Mouse (Mus musculus): ENCODE measurements around the gene Cit.

Gene Cit

DNA sequence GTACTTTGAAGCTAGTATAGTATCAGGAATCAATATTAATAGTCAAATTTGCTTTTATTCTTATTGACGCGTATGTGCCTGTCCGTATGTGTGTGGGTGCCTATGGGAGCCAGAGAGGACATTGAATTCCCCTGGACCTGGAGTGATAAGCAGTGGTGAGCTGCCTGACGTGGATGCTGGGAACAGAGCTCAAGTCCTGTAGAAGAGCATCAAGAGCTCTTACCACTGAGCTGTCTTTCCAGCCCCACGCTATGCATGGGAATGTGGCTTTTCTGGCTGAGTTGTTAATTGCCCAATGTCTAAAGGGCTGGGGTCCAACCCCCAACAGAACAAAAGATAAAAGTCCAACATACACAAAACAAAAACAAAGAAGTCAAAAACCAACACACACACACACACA, 131.4 kb downstream of the Cit start:
- no peak for DNase-seq

GRCm38 (mm10) chr5:115977266-115977665, 132.2 kb downstream of the Cit start:
- no peak for DNase-seq

GRCm38 (mm10) chr5:115977757-115978156, 132.7 kb downstream of the Cit start:
- DNase-seq: peak; percentile 97

DNA sequence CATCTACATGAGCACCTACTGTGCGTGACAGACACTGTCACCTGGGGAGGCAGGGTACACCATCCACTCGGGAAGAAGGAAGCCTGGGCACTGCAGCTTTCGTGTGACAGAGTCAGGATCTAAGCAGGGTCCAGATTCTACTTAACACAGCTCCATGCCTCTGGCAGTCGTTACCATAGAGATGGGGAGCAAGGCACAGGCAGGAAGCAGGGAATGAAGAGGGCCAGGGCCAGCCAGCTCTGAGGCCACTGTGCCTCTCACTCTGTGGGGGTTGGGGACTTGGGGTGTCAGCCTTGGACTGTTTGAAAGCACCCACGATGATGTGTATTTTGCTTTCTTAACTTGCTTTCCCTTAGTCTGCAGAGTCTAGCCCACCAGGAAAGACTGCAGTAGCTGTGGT, 133.2 kb downstream of the Cit start:
- DNase-seq: no peak

DNA sequence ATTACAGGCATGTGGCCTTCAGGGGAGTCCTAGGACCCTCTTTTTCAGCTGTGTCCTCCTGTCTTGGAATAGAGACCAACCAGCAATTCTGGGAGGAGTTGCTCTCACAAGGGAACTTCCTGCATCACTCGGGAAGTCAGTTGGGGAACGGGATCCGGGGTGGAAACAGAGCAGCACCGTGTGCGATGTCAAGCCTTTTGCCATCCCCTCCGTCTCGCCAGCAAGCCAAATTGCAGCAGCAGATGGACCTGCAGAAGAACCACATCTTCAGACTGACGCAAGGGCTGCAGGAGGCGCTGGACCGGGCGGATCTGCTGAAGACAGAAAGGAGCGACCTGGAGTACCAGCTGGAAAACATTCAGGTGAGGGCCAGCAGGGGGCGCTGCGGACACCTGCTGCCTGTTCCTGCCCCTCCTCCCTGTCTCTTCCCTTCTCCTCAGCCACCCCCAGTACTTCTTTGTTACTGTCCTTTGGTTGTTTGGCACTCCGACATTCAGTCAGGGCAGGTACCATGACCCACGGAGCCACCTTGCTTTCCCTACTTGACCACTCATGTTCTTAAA, 134.1 kb downstream of the Cit start:
- peak; percentile 93 for DNase-seq

- peak; percentile 95 for DNase-seq
Observed at GRCm38 (mm10) chr5:115980537-115980936, 135.5 kb downstream of the Cit start.

GRCm38 (mm10) chr5:115982671-115983373, 137.7 kb downstream of the Cit start:
- no peak for DNase-seq

- no peak for DNase-seq
Observed at GRCm38 (mm10) chr5:115984392-115984791, 139.3 kb downstream of the Cit start.

DNA sequence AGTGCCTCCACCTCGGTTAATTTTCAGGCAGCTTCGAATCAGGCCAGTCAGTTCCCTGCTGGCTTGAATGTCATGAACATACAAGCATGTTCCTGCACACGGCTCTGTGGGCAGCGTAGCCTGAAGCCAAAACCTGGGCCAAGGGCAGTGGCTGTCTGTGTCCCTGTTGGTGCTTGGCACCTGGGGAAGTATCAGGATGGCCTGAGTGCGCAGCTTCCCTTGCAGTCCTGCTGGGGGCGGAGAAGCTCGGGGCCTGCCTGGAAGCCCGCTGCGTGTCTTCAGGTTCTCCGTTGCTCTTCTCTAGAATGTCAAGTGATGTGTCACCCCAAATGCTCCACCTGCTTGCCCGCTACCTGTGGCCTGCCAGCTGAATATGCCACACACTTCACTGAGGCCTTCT, 140.0 kb downstream of the Cit start:
- DNase-seq: no peak

DNA sequence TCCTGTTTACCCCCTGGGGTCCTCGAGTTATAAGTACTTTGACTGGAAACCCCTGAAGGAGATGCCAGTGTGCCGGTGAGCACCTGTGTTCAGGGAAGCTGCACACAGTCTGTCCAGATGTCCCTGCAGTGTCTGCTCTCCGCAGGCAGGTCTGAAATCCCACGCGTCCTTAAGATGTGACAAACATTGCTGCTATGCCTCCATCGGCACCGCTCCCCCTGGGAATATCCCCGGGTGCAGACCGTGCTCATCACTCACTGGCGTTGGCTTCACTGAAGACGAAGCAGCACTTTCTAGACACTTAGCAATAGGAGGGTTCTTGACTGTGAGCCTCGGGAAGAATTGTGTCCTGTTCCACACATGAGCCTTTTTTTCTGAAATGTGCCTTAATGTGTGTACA, 142.2 kb downstream of the Cit start:
- DNase-seq: no peak

GRCm38 (mm10) chr5:115991717-115992116, 146.6 kb downstream of the Cit start:
- DNase-seq: no peak

GRCm38 (mm10) chr5:115994101-115994500, 149.0 kb downstream of the Cit start:
- no peak for DNase-seq

- DNase-seq: no peak
Observed at GRCm38 (mm10) chr5:115997376-115997775, 152.3 kb downstream of the Cit start.

DNA sequence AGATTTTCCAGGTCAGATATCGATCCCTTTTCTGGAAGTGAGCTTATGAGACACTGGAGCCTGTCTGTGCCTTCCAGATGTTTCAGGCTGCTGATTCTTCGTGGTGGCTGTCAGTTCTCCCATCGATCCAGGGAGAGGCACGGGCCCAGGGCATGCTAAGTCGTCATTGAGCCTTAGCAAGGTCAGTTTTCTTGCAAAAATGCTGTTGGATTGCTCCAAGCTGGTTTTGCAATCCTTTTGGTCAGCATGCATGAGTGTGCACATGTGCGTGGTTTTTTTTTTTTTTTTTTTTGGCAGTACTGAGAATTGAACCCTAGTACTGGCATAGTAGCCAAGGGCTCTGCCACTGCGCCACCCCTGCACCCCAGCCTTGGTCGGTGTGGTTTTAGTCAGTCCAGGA, 158.1 kb downstream of the Cit start:
- DNase-seq: no peak

DNA sequence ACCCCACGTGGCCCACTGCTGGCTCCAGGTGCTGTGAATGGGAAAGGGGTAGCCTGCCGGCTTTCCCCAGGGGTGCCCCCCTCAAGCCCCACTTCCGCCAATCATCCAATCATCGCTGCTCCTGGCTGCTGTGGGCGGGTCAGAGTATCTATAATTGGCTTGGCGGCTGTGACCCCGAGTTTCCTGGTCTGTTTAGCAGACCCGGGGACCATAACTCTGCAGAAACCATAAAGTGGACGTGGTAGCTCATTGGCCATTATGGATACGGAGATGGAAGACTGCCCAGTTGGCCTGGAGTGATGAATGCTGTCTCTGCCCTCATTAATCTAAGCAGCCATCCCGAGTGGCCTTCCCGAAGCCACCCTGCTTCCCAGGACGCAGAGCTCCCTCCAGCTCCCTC, 158.7 kb downstream of the Cit start:
- DNase-seq: peak; percentile 94

DNA sequence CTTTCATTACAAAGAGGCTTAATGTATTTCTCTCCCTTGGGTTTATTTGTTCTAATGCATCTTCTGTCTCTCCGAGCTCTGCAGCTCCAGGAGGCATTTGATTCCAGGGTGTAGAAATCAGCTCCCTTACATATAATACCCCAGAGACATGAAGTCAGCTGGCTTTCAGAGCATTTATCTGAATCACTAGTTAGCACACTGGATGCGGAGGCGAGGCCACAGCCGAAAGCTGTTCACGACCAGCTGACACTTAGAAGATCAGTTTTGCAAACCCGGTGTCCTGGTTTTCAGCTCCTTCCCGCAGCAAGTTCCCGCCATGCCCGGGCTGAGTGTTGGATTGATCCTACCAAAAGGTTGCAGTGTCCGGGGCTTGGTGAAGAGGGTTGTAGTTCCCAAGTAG, 159.2 kb downstream of the Cit start:
- peak; percentile 93 for DNase-seq

DNA sequence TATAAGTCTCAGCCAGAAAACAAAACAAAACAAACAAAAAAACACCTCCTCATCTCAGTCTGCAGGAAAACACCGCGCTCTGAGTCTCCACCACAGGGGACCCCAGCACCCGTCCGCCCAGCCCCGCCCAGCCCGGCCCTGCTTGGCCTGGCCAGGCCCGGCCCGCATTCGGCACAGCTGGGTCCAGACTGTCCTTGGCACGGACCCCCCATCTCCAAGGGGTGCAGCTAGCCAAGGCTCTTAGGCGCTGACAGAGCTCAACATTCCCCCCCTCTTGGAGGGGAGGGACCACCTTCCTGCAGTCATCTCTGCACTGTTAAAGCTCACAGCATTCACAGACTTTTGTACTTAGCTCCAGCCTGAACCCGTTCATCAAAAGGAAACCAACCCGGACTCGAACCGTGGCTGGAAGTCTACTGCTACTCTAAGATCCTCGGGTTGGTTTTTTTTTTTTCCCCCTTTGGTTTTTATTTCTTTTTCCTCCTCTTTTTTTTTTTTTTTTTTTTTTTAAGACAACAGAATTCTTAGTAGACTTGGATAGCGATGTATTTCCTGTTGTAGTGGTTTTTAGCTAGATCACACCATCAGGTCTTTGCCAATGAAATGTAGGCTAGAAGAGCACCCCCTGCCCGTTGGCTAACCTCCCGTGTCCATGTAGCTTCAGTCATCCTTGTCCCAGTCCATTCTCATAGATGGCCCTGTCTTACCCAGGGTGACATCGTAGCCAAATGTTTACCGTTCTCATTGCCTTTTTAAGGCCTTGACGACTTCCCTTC, 161.4 kb downstream of the Cit start:
- DNase-seq: peak; percentile 97

DNA sequence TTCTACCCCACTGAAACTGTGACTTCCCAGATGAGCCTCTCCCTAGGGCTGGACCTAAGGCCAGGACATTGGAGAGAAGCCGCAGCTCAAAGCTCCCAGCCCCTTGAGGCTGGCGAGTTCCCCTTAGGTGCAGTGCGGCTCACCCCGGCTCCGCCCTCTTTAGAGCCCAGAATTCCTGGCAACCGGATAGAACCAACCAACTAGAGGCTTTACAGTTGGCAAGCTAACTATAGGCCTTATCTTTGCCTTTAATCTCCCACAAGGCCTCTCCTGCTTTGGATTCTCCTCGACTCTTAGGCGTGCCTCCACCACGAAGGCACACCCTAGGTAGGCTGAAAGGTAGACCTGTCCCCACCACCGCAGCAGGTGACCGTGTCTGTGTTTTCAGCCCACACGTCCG, 162.6 kb downstream of the Cit start:
- DNase-seq: peak; percentile 83

- DNase-seq: peak; percentile 64
Observed at GRCm38 (mm10) chr5:116009091-116009851, 164.2 kb downstream of the Cit start.

DNA sequence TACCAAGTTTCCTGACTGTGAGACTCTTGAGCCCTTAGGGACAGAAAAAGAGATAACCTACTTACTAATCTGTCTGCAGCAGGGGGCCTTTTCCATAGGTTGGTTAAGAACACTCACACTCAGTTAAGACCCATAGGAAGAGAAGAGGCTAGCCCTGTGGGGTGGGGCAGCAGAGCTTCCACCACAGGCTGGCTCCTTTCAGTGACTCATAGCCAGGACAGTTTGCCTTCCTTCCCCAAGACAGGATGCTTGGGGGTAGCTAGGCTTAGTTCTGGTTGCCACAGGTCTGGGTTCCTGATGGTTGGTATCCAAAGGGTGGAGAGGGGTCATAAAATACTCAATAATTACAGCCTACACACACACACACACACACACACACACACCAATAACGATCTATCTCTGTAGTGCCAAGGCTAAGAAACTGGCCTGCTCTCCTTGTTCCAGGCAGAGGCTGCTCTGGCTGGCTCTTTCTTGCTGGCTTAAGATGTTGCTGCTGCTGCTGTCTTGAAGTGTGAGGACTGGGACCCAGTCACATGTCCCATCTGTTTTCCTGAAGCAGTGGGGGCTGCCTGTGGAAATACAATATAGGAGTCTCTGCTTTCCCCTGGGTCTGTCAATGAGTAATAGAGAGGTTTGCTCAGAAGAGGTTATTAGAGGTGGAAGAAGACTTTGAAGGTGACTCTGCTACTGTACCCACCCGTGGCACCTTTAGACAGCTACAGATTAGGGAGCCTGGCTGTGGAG, 165.0 kb downstream of the Cit start:
- peak; percentile 46 for DNase-seq

- DNase-seq: peak; percentile 92
Observed at GRCm38 (mm10) chr5:116011700-116012099, 166.6 kb downstream of the Cit start.

- DNase-seq: peak; percentile 91
Observed at GRCm38 (mm10) chr5:116012503-116012902, 167.4 kb downstream of the Cit start.

DNA sequence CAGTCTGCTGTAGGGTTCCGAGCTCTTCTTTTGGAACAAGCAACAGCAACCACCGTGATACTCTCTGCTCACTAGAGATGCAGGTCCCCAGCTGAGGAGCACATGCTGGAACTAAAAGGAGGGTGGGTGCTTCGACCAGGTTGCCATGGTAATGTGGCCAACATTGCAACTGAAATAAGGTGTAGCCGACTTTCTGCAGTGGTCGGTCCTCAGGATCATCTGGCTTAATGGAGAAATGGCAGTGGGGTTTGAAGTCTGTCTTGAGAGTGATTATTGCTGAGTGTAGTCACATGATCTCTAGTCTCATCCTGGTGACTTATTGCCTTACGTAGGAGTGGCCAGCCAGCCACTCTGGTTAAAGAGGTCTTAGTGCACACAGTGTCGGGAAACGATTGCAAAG, 168.7 kb downstream of the Cit start:
- DNase-seq: peak; percentile 83

Measured in heart, adult 11 months (tissue).